Mouse (Mus musculus): ENCODE results near the gene Srrm4. TPM values are rescaled to one million over a fixed set of nuclear protein-coding genes. Genes with fewer than 3 reads are reported as not detected.

Srrm4 gene
- total RNA-seq, 1 experiment from 2014 or later: not detected

DNA sequence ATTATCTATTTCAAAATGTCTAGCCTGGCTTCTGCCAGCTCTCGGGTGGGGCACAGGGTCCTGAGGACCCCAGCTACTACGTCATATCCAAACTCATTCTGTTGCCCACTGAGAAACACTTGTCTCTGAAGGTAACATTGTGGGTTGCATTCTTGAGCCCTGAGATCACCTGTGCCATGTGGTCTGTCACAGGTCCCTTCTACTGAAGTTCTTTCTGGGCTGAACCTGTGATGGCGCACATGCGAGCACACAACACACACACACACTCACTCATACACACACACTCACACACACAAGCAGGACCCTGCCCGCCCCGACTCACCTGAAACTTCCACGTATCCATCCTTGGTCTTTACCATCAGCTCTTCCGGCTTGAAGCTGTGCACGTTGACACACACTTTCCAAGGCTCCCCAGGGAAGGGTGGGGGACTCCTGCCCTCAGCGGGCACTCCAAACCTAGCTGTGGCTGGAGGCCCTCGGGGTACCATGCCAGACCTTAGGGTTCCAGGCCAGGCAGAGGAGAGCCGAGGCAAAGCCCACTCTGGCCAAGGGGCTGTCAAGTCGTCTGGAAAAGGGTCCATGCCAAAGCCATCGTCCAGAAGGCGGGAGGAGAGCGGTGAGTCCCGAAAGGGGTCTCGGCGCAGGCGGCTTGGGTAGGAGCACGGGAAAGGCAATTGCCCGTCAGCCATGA lies 169.7 kb downstream of the Srrm4 start:
- no peak for ATAC-seq (ENCODE audit: extremely low read depth, insufficient number of reproducible peaks, low FRiP score, poor library complexity, severe bottlenecking)

GRCm38 (mm10) chr5:116420759-116421225 lies 170.8 kb downstream of the Srrm4 start:
- ATAC-seq (ENCODE audit: extremely low read depth, insufficient number of reproducible peaks, low FRiP score, poor library complexity, severe bottlenecking): no peak

DNA sequence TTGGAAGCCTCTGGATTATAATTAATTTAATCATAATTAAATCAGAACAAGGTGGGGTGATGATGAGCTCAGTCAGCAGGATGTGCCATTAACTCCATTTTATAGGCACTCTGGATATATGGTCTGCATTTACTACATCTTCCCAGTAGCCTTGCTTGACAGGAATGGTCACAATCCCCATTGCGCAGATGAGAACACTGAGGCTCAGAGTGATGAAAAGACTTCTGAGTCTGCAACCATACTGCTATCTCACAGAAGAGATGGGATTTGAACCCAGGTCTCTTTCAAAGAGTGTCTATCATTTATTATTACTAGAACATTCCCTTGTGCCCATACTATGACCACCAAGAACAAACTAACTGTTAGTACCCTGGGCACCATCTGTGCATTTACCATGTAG lies 171.4 kb downstream of the Srrm4 start:
- ATAC-seq (ENCODE audit: extremely low read depth, insufficient number of reproducible peaks, low FRiP score, poor library complexity, severe bottlenecking): no peak

DNA sequence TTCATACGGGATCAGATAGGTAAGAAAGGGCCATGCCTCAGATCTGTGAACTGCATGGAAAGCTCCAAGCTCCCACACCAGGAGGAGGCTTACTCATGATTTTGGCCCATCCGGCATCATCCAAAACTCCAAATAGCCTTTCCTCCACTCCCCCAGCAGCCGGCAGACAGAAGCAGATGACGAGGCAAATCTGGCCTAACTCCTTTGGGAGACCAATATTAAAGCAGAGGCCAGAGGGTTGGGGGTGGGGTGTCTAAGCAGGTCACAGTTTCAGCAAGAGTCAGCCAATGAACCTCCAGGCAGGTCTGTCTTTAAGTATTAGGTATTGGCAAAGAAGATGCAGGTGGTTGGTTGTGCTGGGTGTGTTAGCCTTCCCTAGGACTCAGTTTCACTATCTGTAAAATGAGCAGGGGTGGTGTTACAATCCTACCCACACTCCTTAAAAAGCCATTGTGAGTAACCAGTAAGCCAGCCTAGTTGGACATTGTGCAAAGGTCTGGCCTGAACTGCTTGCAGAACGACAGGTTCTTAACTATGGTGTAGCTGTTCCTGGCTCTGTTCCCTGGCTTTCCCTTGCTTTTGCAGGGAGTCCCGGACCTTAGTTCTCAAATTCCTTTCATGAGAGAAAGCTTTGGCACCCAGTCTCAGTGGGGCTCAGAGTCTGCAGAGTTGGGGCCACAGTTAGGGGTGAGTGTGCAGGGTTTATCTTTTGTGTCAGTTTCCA lies 172.1 kb downstream of the Srrm4 start:
- ATAC-seq (ENCODE audit: extremely low read depth, insufficient number of reproducible peaks, low FRiP score, poor library complexity, severe bottlenecking): no peak

GRCm38 (mm10) chr5:116416208-116416607 lies 175.4 kb downstream of the Srrm4 start:
- no peak for ATAC-seq (ENCODE audit: extremely low read depth, insufficient number of reproducible peaks, low FRiP score, poor library complexity, severe bottlenecking)

GRCm38 (mm10) chr5:116409689-116410590 lies 181.7 kb downstream of the Srrm4 start:
- no peak for ATAC-seq (ENCODE audit: extremely low read depth, insufficient number of reproducible peaks, low FRiP score, poor library complexity, severe bottlenecking)

DNA sequence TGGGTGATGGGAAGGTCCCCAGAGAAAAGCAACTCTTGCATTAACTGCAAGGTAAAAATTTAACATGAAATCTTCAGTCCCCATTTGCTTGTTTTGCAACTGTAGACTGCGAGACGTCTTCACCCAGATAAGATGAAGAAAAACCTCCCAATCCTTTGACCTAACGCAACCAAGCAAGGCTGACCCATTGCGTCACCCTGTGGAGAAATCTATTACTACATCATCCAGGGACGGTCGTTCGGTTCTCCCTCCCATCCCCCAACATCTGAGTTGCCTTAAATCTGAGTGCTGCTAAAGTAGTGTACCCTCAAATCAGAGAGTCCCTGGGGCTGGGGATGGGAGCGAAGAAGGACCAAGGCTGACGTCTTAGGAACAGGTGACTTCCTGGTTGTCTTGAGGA lies 182.7 kb downstream of the Srrm4 start:
- no peak for ATAC-seq (ENCODE audit: extremely low read depth, insufficient number of reproducible peaks, low FRiP score, poor library complexity, severe bottlenecking)

DNA sequence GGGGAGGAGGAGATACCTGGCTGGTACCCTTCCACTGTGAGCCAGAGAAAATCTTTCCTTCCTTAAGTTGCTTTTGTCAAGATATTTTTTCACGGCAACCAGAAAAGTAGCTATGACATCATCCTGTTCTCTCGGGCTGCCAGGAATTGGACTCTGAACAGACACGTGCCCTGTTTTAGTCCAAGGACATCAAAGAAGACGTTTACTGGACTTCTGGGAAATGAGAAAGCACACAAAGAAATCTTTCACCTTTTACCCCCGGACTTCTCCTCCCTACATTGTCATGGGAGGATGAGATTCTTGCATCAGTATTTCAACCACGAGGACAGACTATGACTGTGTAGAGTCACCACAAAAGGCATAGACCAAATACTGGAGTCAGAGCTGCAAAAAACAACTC lies 183.7 kb downstream of the Srrm4 start:
- ATAC-seq (ENCODE audit: extremely low read depth, insufficient number of reproducible peaks, low FRiP score, poor library complexity, severe bottlenecking): no peak

DNA sequence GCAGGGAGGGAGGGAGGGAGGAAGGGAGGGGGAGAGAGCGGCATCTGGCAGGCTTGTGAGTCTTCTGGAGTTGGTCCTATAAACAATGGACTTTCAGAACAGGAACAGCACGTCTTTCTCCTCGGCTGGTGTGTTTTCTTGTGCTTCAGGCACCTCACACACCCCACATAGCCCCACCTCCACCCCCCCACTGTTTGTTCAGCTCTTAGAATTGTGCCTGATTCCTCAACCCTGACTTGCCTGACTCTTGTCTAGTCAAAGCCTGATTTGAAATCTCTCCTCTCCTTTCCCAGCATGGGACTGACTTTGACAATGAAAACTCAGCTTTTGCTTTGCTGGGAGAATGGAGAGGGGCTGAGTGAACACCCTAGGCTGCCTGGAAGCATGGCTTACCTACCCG lies 184.3 kb downstream of the Srrm4 start:
- ATAC-seq (ENCODE audit: extremely low read depth, insufficient number of reproducible peaks, low FRiP score, poor library complexity, severe bottlenecking): no peak

GRCm38 (mm10) chr5:116406507-116406906 lies 185.1 kb downstream of the Srrm4 start:
- ATAC-seq (ENCODE audit: extremely low read depth, insufficient number of reproducible peaks, low FRiP score, poor library complexity, severe bottlenecking): no peak

DNA sequence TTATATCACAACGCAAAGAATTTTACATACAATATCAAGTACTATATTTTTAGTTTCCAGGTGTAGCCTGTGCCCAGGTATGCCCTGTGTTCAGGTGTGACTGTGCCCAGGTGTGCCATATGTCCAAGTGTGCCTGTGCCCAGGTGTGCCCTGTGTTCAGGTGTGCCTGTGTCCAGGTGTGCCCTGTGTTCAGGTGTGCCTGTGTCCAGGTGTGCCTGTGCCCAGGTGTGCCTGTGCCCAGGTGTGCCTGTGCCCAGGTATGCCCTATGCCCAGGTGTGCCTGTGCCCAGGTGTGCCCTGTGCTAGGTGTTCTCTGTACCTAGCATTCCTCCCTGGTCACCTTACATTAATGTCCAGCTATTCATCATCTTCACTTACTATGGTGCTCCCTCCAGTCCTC lies 185.7 kb downstream of the Srrm4 start:
- no peak for ATAC-seq (ENCODE audit: extremely low read depth, insufficient number of reproducible peaks, low FRiP score, poor library complexity, severe bottlenecking)

GRCm38 (mm10) chr5:116404063-116404462 lies 187.6 kb downstream of the Srrm4 start:
- no peak for ATAC-seq (ENCODE audit: extremely low read depth, insufficient number of reproducible peaks, low FRiP score, poor library complexity, severe bottlenecking)

DNA sequence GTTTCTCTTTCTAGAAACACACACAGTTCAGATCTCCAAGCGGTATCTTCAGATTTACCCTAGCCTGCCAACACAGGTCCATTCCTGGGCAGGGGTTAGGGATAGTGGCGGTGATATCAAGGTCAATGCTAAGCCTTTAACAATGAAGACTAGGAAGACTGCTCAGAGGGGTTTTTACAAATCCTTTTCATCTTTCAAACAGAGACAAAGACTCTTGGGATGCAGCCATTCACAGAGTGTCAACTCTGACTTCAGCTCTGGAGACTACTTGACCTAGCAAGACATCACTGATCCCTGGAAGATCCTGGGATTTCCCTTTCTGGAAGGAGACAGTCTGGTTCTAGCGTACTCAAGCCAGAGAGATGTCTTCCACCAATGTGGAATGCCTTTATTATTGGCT lies 190.8 kb downstream of the Srrm4 start:
- ATAC-seq (ENCODE audit: extremely low read depth, insufficient number of reproducible peaks, low FRiP score, poor library complexity, severe bottlenecking): no peak

DNA sequence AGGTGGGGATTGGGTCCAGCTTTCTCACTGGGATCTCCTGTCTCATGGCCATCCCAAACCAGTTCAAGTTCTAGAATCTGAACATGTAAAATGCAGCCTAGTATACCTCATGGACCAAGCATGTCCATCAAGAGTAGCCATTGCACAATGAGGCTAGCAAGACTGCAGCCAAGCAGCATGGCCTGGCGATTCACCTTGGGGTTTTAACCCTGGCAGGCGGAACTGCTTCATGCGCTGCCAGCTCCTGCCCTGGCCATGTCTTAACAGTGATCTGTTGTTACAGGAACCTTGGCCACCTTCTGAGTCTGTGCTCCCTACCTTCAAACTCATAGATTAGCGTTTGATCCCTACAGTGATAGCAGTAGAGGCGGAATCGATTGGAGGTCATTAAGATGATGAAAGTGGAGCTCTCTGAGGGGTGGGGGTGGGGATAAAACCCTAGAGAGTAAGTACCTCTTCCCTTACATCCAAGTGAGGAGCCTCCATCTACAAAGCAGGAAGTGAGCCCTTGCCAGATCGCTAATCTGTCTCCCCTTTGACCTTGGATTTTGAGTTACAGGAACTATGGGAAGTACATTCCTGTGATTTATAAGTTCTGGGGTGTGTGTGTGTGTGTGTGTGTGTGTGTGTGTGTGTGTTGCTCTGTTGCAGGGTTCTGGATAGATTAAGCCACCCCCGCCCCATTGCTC lies 191.4 kb downstream of the Srrm4 start:
- ATAC-seq (ENCODE audit: extremely low read depth, insufficient number of reproducible peaks, low FRiP score, poor library complexity, severe bottlenecking): no peak

- ATAC-seq (ENCODE audit: extremely low read depth, insufficient number of reproducible peaks, low FRiP score, poor library complexity, severe bottlenecking): no peak
These were observed 195.5 kb downstream of the Srrm4 start for GRCm38 (mm10) chr5:116396104-116396503.

GRCm38 (mm10) chr5:116392603-116393002 lies 199.0 kb downstream of the Srrm4 start:
- ATAC-seq (ENCODE audit: extremely low read depth, insufficient number of reproducible peaks, low FRiP score, poor library complexity, severe bottlenecking): no peak

- no peak for ATAC-seq (ENCODE audit: extremely low read depth, insufficient number of reproducible peaks, low FRiP score, poor library complexity, severe bottlenecking)
These were observed 201.6 kb downstream of the Srrm4 start for GRCm38 (mm10) chr5:116389856-116390542.

GRCm38 (mm10) chr5:116389321-116389720 lies 202.3 kb downstream of the Srrm4 start:
- no peak for ATAC-seq (ENCODE audit: extremely low read depth, insufficient number of reproducible peaks, low FRiP score, poor library complexity, severe bottlenecking)

Measured in neutrophil, adult 5-6 weeks (primary cell).